Mouse (Mus musculus): ENCODE measurements around the gene Rab3il1. TPM values are rescaled to one million over a fixed set of nuclear protein-coding genes. Genes with fewer than 3 reads are reported as not detected.

Gene Rab3il1
- total and polyA plus RNA-seq, 2 experiments from 2014 or later = 19.7 to 22.2 TPM

- peak; percentile 64 for TF ChIP-seq CTCF (IDR thresholded peaks at IDR 0.05; ENCODE audit: low read depth)
- Histone ChIP-seq H3K36me3 (ENCODE audit: insufficient read depth, low read length) (peaks cover 23% of the 10 kb centered on the region), H3K9me3 (ENCODE audit: low read length) (no peaks in the 10 kb centered on the region), H3K4me3 (ENCODE audit: low read length) (no peak overlapping the region), H3K4me2 (ENCODE audit: low read depth, low read length) (no peak overlapping the region), H3K9ac (replicated peaks; ENCODE audit: low read length) (no peak overlapping the region), H3K27ac (no peak overlapping the region), H3K27me3 (ENCODE audit: insufficient read depth, low read length) (no peaks in the 10 kb centered on the region), H3K4me1 (ENCODE audit: insufficient read depth, low read length) (no peaks in the 10 kb centered on the region)
- DNase-seq (ENCODE audit: low spot score) (no peak), ATAC-seq (no peak)
- WGBS = 69% methylated on average over 17 of the region's 17 CpGs
These were observed 12.1 kb upstream of the Rab3il1 start for GRCm38 (mm10) chr19:9989171-9989883.

- no peak overlapping the region for H3K4me2 ChIP-seq (ENCODE audit: low read depth, low read length)
- no peaks in the 10 kb centered on the region for H3K4me1 ChIP-seq (ENCODE audit: insufficient read depth, low read length)
- no peak overlapping the region for H3K9ac ChIP-seq (replicated peaks; ENCODE audit: low read length)
- DNase-seq (ENCODE audit: low spot score) = no peak
- no peaks in the 10 kb centered on the region for H3K27me3 ChIP-seq (ENCODE audit: insufficient read depth, low read length)
- ATAC-seq = no peak
- H3K4me3 ChIP-seq (ENCODE audit: low read length) = no peak overlapping the region
- no peak for TF ChIP-seq CTCF (IDR thresholded peaks at IDR 0.05; ENCODE audit: low read depth)
- H3K9me3 ChIP-seq (ENCODE audit: low read length) = no peaks in the 10 kb centered on the region
- H3K36me3 ChIP-seq (ENCODE audit: insufficient read depth, low read length) = peaks cover 18% of the 10 kb centered on the region
- no peak overlapping the region for H3K27ac ChIP-seq
These were observed 11.6 kb upstream of the Rab3il1 start for GRCm38 (mm10) chr19:9989884-9990256.

GRCm38 (mm10) chr19:9991304-9991703 is 10.2 kb upstream of the Rab3il1 start:
- H3K9me3 ChIP-seq (ENCODE audit: low read length) = no peaks in the 10 kb centered on the region
- 27% methylated on average over 5 of the region's 5 CpGs for WGBS
- ATAC-seq = peak; percentile 8

GRCm38 (mm10) chr19:9992011-9992958 is 9.2 kb upstream of the Rab3il1 start:
- no peak for DNase-seq (ENCODE audit: low spot score)
- peak; percentile 64 for ATAC-seq
- peak overlapping the region; percentile 39 for H3K9ac ChIP-seq (replicated peaks; ENCODE audit: low read length)
- H3K27ac ChIP-seq = no peak overlapping the region
- no peaks in the 10 kb centered on the region for H3K9me3 ChIP-seq (ENCODE audit: low read length)
- TF ChIP-seq CTCF (IDR thresholded peaks at IDR 0.05; ENCODE audit: low read depth) = no peak
- 48% methylated on average over 26 of the region's 26 CpGs for whole genome bisulfite sequencing
- H3K4me3 ChIP-seq (ENCODE audit: low read length) = peak overlapping the region; percentile 26
- H3K27me3 ChIP-seq (ENCODE audit: insufficient read depth, low read length) = no peaks in the 10 kb centered on the region
- H3K4me2 ChIP-seq (ENCODE audit: low read depth, low read length) = peak overlapping the region; percentile 54
- no peaks in the 10 kb centered on the region for H3K36me3 ChIP-seq (ENCODE audit: insufficient read depth, low read length)
- H3K4me1 ChIP-seq (ENCODE audit: insufficient read depth, low read length) = no peaks in the 10 kb centered on the region

More at GRCm38 (mm10) chr19:9991304-9991703, 10.2 kb upstream of the Rab3il1 start:
- H3K36me3 ChIP-seq (ENCODE audit: insufficient read depth, low read length) = peaks cover 3% of the 10 kb centered on the region; the same call in 1 of the 2 replicates
- peak; percentile 88 for TF ChIP-seq CTCF (IDR thresholded peaks at IDR 0.05; ENCODE audit: low read depth)
- H3K4me2 ChIP-seq (ENCODE audit: low read depth, low read length) = no peak overlapping the region
- no peaks in the 10 kb centered on the region for H3K4me1 ChIP-seq (ENCODE audit: insufficient read depth, low read length)
- no peaks in the 10 kb centered on the region for H3K27me3 ChIP-seq (ENCODE audit: insufficient read depth, low read length)
- H3K4me3 ChIP-seq (ENCODE audit: low read length) = no peak overlapping the region
- H3K27ac ChIP-seq = no peak overlapping the region
- no peak overlapping the region for H3K9ac ChIP-seq (replicated peaks; ENCODE audit: low read length)
- DNase-seq (ENCODE audit: low spot score) = peak; percentile 82

GRCm38 (mm10) chr19:9993036-9993656 is 8.3 kb upstream of the Rab3il1 start:
- WGBS = 4% methylated on average over 17 of the region's 17 CpGs
- Histone ChIP-seq H3K9me3 (ENCODE audit: low read length) (no peaks in the 10 kb centered on the region), H3K9ac (replicated peaks; ENCODE audit: low read length) (peak overlapping the region; percentile 39), H3K4me1 (ENCODE audit: insufficient read depth, low read length) (no peaks in the 10 kb centered on the region), H3K36me3 (ENCODE audit: insufficient read depth, low read length) (no peaks in the 10 kb centered on the region), H3K27me3 (ENCODE audit: insufficient read depth, low read length) (no peaks in the 10 kb centered on the region), H3K27ac (no peak overlapping the region), H3K4me3 (ENCODE audit: low read length) (peak overlapping the region; percentile 26), H3K4me2 (ENCODE audit: low read depth, low read length) (peak overlapping the region; percentile 54)
- DNase-seq (ENCODE audit: low spot score) = peak; percentile 88
- ATAC-seq = peak; percentile 93
- peak; percentile 87 for TF ChIP-seq CTCF (IDR thresholded peaks at IDR 0.05; ENCODE audit: low read depth)

- DNase-seq (ENCODE audit: low spot score) = no peak
- 75% methylated on average over 12 of the region's 12 CpGs for WGBS
- no peak for TF ChIP-seq CTCF (IDR thresholded peaks at IDR 0.05; ENCODE audit: low read depth)
These were observed 4.0 kb upstream of the Rab3il1 start for GRCm38 (mm10) chr19:9997204-9998062.

More at GRCm38 (mm10) chr19:9997204-9998062, 4.0 kb upstream of the Rab3il1 start:
- Histone ChIP-seq H3K4me2 (ENCODE audit: low read depth, low read length) (no peak overlapping the region), H3K4me3 (ENCODE audit: low read length) (no peak overlapping the region), H3K27me3 (ENCODE audit: insufficient read depth, low read length) (no peaks in the 10 kb centered on the region), H3K36me3 (ENCODE audit: insufficient read depth, low read length) (no peaks in the 10 kb centered on the region), H3K4me1 (ENCODE audit: insufficient read depth, low read length) (no peaks in the 10 kb centered on the region), H3K9ac (replicated peaks; ENCODE audit: low read length) (no peak overlapping the region), H3K9me3 (ENCODE audit: low read length) (no peaks in the 10 kb centered on the region), H3K27ac (no peak overlapping the region)
- no peak for ATAC-seq
